Mouse (Mus musculus) neural tube, embryonic 12.5 days (tissue): ENCODE results near the gene Adcy1. TPM values are rescaled to one million over a fixed set of nuclear protein-coding genes. Genes with fewer than 3 reads are reported as not detected.

Source experiments
- ATAC-seq: fragments of 200-750 bp; cut with Nextera tagmentation; 2 replicates; pipeline ENCODE4 v1.8.0; 2017; ENCODE audit warnings: low read depth, mild to moderate bottlenecking, moderate TSS enrichment, moderate library complexity; ENCODE audit not compliant: low FRiP score
- H3K27ac ChIP-seq: fragments of 300-500 bp; sonication (generic); 2 replicates; pipeline ENCODE4 v1.5.1; 2016
- H3K27me3 ChIP-seq: fragments of 300-500 bp; sonication (generic); replicated peaks from 2 replicates; pipeline ENCODE4 v1.6.1; 2016; ENCODE audit warnings: mild to moderate bottlenecking
- H3K36me3 ChIP-seq: fragments of 300-500 bp; sonication (generic); 2 replicates; pipeline ENCODE4 v1.6.1; 2016; ENCODE audit warnings: mild to moderate bottlenecking
- H3K4me1 ChIP-seq: fragments of 300-500 bp; sonication (generic); 2 replicates; pipeline ENCODE4 v1.6.1; 2016
- H3K4me2 ChIP-seq: fragments of 300-500 bp; sonication (generic); replicated peaks from 2 replicates; pipeline ENCODE4 v1.6.1; 2016; ENCODE audit warnings: mild to moderate bottlenecking
- H3K4me3 ChIP-seq: fragments of 300-500 bp; sonication (generic); 2 replicates; pipeline ENCODE4 v1.5.1; 2016
- H3K9ac ChIP-seq: fragments of 300-500 bp; sonication (generic); 2 replicates; pipeline ENCODE4 v1.6.1; 2016; ENCODE audit warnings: mild to moderate bottlenecking
- H3K9me3 ChIP-seq: fragments of 300-500 bp; sonication (generic); 2 replicates; pipeline ENCODE4 v1.6.1; 2016; ENCODE audit warnings: mild to moderate bottlenecking
- WGBS: fragments of 180-500 bp; shearing (Covaris S2); methylation state at CpG from one replicate; pipeline ENCODE4 v1.1.7; 2016; 5-methylcytosine and 5-hydroxymethylcytosine counted together
- polyA plus RNA-seq: library from polyadenylated mRNA; unstranded; fragments of >200 nt; fragmentation: Nextera tagmentation; extraction: Ambion mirVana; gene quantifications from 2 replicates; pipeline ENCODE4 v1.2.1, GENCODE M21; 2016

The Adcy1 gene
- polyA plus RNA-seq, 1 experiment from 2014 or later: 2.6 TPM

GRCm38 (mm10) chr11:7195312-7195685 is 132.0 kb downstream of the Adcy1 start:
- no peak overlapping the region for H3K27ac ChIP-seq
- 93% methylated on average over 4 of the region's 4 CpGs for WGBS

GRCm38 (mm10) chr11:7197491-7197941 is 134.2 kb downstream of the Adcy1 start, which contains the start of gene Igfbp1:
Igfbp1 (plus strand) TSS chr11:7197782.
- no peak within 1 kb of the TSS for H3K9ac ChIP-seq
- H3K36me3 ChIP-seq: no peaks in the 10 kb centered on the region
- H3K4me1 ChIP-seq: peaks cover 3% of the 10 kb centered on the region; the same call in 1 of the 2 replicates
- no peak within 1 kb of the TSS for H3K4me2 ChIP-seq
- H3K27ac ChIP-seq: no peak within 1 kb of the TSS
- no peaks in the 10 kb centered on the region for H3K27me3 ChIP-seq
- no peaks in the 10 kb centered on the region for H3K9me3 ChIP-seq
- no peak within 1 kb of the TSS for H3K4me3 ChIP-seq
- ATAC-seq: no peak
- 30% methylated on average over 12 of the region's 12 CpGs for WGBS

More at GRCm38 (mm10) chr11:7195312-7195685, 132.0 kb downstream of the Adcy1 start:
- Histone ChIP-seq H3K27me3 (no peaks in the 10 kb centered on the region), H3K4me1 (peaks cover 3% of the 10 kb centered on the region; the same call in 1 of the 2 replicates), H3K36me3 (no peaks in the 10 kb centered on the region), H3K4me2 (no peak overlapping the region), H3K9ac (no peak overlapping the region), H3K4me3 (no peak overlapping the region), H3K9me3 (no peaks in the 10 kb centered on the region)
- ATAC-seq: no peak

GRCm38 (mm10) chr11:7198006-7198405 is 134.7 kb downstream of the Adcy1 start:
- Histone ChIP-seq H3K4me1 (peaks cover 3% of the 10 kb centered on the region; the same call in 1 of the 2 replicates), H3K4me3 (no peak overlapping the region), H3K4me2 (no peak overlapping the region), H3K9me3 (no peaks in the 10 kb centered on the region), H3K27ac (no peak overlapping the region), H3K36me3 (no peaks in the 10 kb centered on the region), H3K27me3 (no peaks in the 10 kb centered on the region), H3K9ac (no peak overlapping the region)
- WGBS: 91% methylated on average over 19 of the region's 19 CpGs
- ATAC-seq: no peak

- H3K4me1 ChIP-seq: peaks cover 3% of the 10 kb centered on the region; the same call in 1 of the 2 replicates
- 80% methylated on average over 10 of the region's 10 CpGs for WGBS
- no peak for ATAC-seq
Measured at GRCm38 (mm10) chr11:7198481-7199256, 135.4 kb downstream of the Adcy1 start.

GRCm38 (mm10) chr11:7199736-7200392 is 136.6 kb downstream of the Adcy1 start:
- peak; percentile 54 for ATAC-seq
- Histone ChIP-seq H3K9ac (no peak overlapping the region), H3K27me3 (no peaks in the 10 kb centered on the region), H3K4me1 (peaks cover 3% of the 10 kb centered on the region; the same call in 1 of the 2 replicates), H3K9me3 (no peaks in the 10 kb centered on the region), H3K4me2 (no peak overlapping the region), H3K36me3 (no peaks in the 10 kb centered on the region), H3K27ac (no peak overlapping the region), H3K4me3 (no peak overlapping the region)
- 58% methylated on average over 14 of the region's 14 CpGs for WGBS

More at GRCm38 (mm10) chr11:7198481-7199256, 135.4 kb downstream of the Adcy1 start:
- Histone ChIP-seq H3K27me3 (no peaks in the 10 kb centered on the region), H3K4me2 (no peak overlapping the region), H3K9ac (no peak overlapping the region), H3K27ac (no peak overlapping the region), H3K36me3 (no peaks in the 10 kb centered on the region), H3K4me3 (no peak overlapping the region), H3K9me3 (no peaks in the 10 kb centered on the region)

GRCm38 (mm10) chr11:7200393-7200783 is 137.1 kb downstream of the Adcy1 start:
- Histone ChIP-seq H3K27me3 (no peaks in the 10 kb centered on the region), H3K4me1 (peaks cover 3% of the 10 kb centered on the region; the same call in 1 of the 2 replicates), H3K9ac (no peak overlapping the region), H3K4me3 (no peak overlapping the region), H3K9me3 (no peaks in the 10 kb centered on the region), H3K4me2 (no peak overlapping the region), H3K36me3 (no peaks in the 10 kb centered on the region), H3K27ac (no peak overlapping the region)
- ATAC-seq: no peak
- 84% methylated on average over 9 of the region's 9 CpGs for WGBS

- H3K4me1 ChIP-seq: peaks cover 2% of the 10 kb centered on the region; the same call in 1 of the 2 replicates
- H3K36me3 ChIP-seq: no peaks in the 10 kb centered on the region
- H3K4me3 ChIP-seq: no peak overlapping the region
- H3K27ac ChIP-seq: no peak overlapping the region
- no peak for ATAC-seq
- no peak overlapping the region for H3K4me2 ChIP-seq
- H3K9me3 ChIP-seq: no peaks in the 10 kb centered on the region
- WGBS: 87% methylated on average over 7 of the region's 7 CpGs
- H3K27me3 ChIP-seq: no peaks in the 10 kb centered on the region
- no peak overlapping the region for H3K9ac ChIP-seq
Measured at GRCm38 (mm10) chr11:7202206-7202605, 138.9 kb downstream of the Adcy1 start.

- H3K9me3 ChIP-seq: no peaks in the 10 kb centered on the region
- no peak overlapping the region for H3K4me2 ChIP-seq
- WGBS: 89% methylated on average over 9 of the region's 9 CpGs
- no peak for ATAC-seq
- no peaks in the 10 kb centered on the region for H3K27me3 ChIP-seq
- no peak overlapping the region for H3K4me3 ChIP-seq
- H3K27ac ChIP-seq: no peak overlapping the region
- no peaks in the 10 kb centered on the region for H3K4me1 ChIP-seq
- no peaks in the 10 kb centered on the region for H3K36me3 ChIP-seq
- no peak overlapping the region for H3K9ac ChIP-seq
Measured at GRCm38 (mm10) chr11:7203846-7204245, 140.6 kb downstream of the Adcy1 start.

- Histone ChIP-seq H3K4me1 (peaks cover 32% of the 10 kb centered on the region), H3K4me3 (no peak overlapping the region), H3K4me2 (0 out of 2 replicates have a peak overlapping the region, but pooled peaks have one; percentile 22), H3K27ac (no peak overlapping the region), H3K36me3 (no peaks in the 10 kb centered on the region), H3K27me3 (peaks cover 25% of the 10 kb centered on the region), H3K9me3 (no peaks in the 10 kb centered on the region), H3K9ac (no peak overlapping the region)
- peak; percentile 19 for ATAC-seq
- 14% methylated on average over 6 of the region's 6 CpGs for WGBS
Measured at GRCm38 (mm10) chr11:7210343-7210742, 147.1 kb downstream of the Adcy1 start.

- no peaks in the 10 kb centered on the region for H3K36me3 ChIP-seq
- ATAC-seq: no peak
- 14% methylated on average over 9 of the region's 9 CpGs for WGBS
- peak overlapping the region; percentile 22; the same call in 1 of the 2 replicates for H3K4me2 ChIP-seq
- no peak overlapping the region for H3K4me3 ChIP-seq
- no peaks in the 10 kb centered on the region for H3K9me3 ChIP-seq
- H3K4me1 ChIP-seq: peaks cover 32% of the 10 kb centered on the region
- H3K9ac ChIP-seq: no peak overlapping the region
- no peak overlapping the region for H3K27ac ChIP-seq
- peaks cover 25% of the 10 kb centered on the region for H3K27me3 ChIP-seq
Measured at GRCm38 (mm10) chr11:7211211-7211610, 147.9 kb downstream of the Adcy1 start.

- no peak for ATAC-seq
- no peaks in the 10 kb centered on the region for H3K36me3 ChIP-seq
Measured at GRCm38 (mm10) chr11:7212126-7212798, 149.0 kb downstream of the Adcy1 start.

GRCm38 (mm10) chr11:7213161-7213500 is 149.8 kb downstream of the Adcy1 start:
- Histone ChIP-seq H3K27me3 (peaks cover 25% of the 10 kb centered on the region), H3K9me3 (no peaks in the 10 kb centered on the region), H3K4me2 (peak overlapping the region; percentile 88), H3K9ac (peak overlapping the region; percentile 69), H3K27ac (no peak overlapping the region; the same call in 1 of the 2 replicates), H3K4me1 (peaks cover 32% of the 10 kb centered on the region), H3K4me3 (peak overlapping the region; percentile 62), H3K36me3 (no peaks in the 10 kb centered on the region)
- WGBS: 2% methylated on average over 19 of the region's 19 CpGs
- no peak for ATAC-seq

More at GRCm38 (mm10) chr11:7212126-7212798, 149.0 kb downstream of the Adcy1 start:
- H3K9me3 ChIP-seq: no peaks in the 10 kb centered on the region
- H3K4me1 ChIP-seq: peaks cover 32% of the 10 kb centered on the region
- peak overlapping the region; percentile 62; the same call in 1 of the 2 replicates for H3K4me3 ChIP-seq
- WGBS: 17% methylated on average over 17 of the region's 17 CpGs
- H3K9ac ChIP-seq: 0 out of 2 replicates have a peak overlapping the region, but pooled peaks have one; percentile 21
- no peak overlapping the region for H3K27ac ChIP-seq
- peak overlapping the region; percentile 88 for H3K4me2 ChIP-seq
- peaks cover 25% of the 10 kb centered on the region for H3K27me3 ChIP-seq
